Mouse (Mus musculus) intestine, postnatal 0 days (tissue): ENCODE results near the gene Iqcd. TPM values are rescaled to one million over a fixed set of nuclear protein-coding genes. Genes with fewer than 3 reads are reported as not detected.

Experiments
- ATAC-seq: fragments of 200-750 bp; cut with Nextera tagmentation; 2 replicates; pipeline ENCODE4 v1.8.0; 2017; ENCODE audit warnings: mild to moderate bottlenecking, moderate TSS enrichment, moderate library complexity
- H3K27ac ChIP-seq: fragments of 300-500 bp; sonication (generic); 2 replicates; pipeline ENCODE4 v1.5.1; 2014; ENCODE audit warnings: mild to moderate bottlenecking, low read depth, low read length, moderate library complexity
- H3K27me3 ChIP-seq: fragments of 300-500 bp; sonication (generic); replicated peaks from 2 replicates; pipeline ENCODE4 v1.6.1; 2014; ENCODE audit warnings: low read length, mixed read lengths; ENCODE audit not compliant: control insufficient read depth, insufficient read depth
- H3K36me3 ChIP-seq: fragments of 300-500 bp; sonication (generic); 2 replicates; pipeline ENCODE4 v1.6.1; 2014; ENCODE audit warnings: mild to moderate bottlenecking, moderate library complexity; ENCODE audit not compliant: control insufficient read depth, insufficient read depth
- H3K4me1 ChIP-seq: fragments of 300-500 bp; sonication (generic); replicated peaks from 2 replicates; pipeline ENCODE4 v1.6.1; 2014; ENCODE audit warnings: antibody characterized with exemption, low read length, mixed read lengths; ENCODE audit not compliant: control insufficient read depth, insufficient read depth
- H3K4me2 ChIP-seq: fragments of 300-500 bp; sonication (generic); replicated peaks from 2 replicates; pipeline ENCODE4 v1.6.1; 2014; ENCODE audit warnings: low read depth, mild to moderate bottlenecking, moderate library complexity
- H3K4me3 ChIP-seq: fragments of 300-500 bp; sonication (generic); 2 replicates; pipeline ENCODE4 v1.5.1; 2014; ENCODE audit warnings: low read depth, low read length
- H3K9ac ChIP-seq: fragments of 300-500 bp; sonication (generic); 2 replicates; pipeline ENCODE4 v1.6.1; 2014; ENCODE audit warnings: mild to moderate bottlenecking, low read depth, low read length
- H3K9me3 ChIP-seq: fragments of 300-500 bp; sonication (generic); 2 replicates; pipeline ENCODE4 v1.6.1; 2016; ENCODE audit warnings: mixed run types; ENCODE audit not compliant: control insufficient read depth
- CTCF ChIP-seq: sonication (generic); IDR thresholded peaks from 2 replicates; pipeline ENCODE4 v1.5.1; 2016; ENCODE audit warnings: low read depth, mild to moderate bottlenecking, control low read depth, antibody characterized with exemption, moderate library complexity
- WGBS: fragments of 180-500 bp; shearing (Covaris S2); extraction: QIAGEN DNeasy Blood & Tissue Kit; methylation state at CpG from one replicate; pipeline ENCODE4 v1.1.7; 2014; 5-methylcytosine and 5-hydroxymethylcytosine counted together
- polyA plus RNA-seq: library from polyadenylated mRNA; unstranded; fragments of >200 nt; fragmentation: Nextera tagmentation; extraction: Ambion mirVana; gene quantifications from 2 replicates; pipeline ENCODE4 v1.2.1, GENCODE M21; 2015

Iqcd gene
- polyA plus RNA-seq, 1 experiment from 2014 or later = 0.47 TPM

DNA sequence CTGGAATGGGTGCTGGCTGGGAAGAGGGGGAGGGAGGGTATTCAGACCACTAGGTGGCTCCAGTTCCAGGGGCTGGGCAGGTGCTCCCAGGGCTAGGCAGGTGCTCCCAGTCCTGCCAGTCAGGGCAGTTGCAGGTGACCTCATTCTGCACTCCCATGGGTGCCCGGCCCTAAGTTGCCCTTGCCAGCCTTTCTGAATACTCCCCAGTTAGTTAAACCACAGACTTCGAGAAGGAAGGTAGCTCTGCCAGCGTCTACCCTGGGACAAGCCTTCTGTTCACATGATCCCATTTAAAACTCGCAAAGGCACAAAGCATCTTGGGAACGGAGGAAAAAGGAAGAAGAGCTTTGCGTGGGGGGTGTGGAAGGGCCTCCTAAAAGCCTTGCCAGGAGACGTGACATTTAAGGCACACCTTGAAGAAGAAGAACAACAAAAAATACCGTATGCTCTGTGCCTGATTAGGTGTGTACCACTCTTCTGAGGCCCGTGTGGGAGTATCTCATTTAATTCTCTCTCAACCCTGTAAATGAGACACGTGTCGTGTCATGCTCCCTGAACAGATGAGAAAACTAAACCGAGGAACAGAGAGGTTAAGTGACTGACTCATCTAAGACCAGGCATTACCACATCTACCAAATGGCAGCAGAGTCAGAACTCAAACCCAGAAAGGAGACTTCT, 59.1 kb downstream of the Iqcd start:
- Histone ChIP-seq H3K27me3 (peaks cover 20% of the 10 kb centered on the region), H3K9me3 (no peaks in the 10 kb centered on the region), H3K27ac (no peak overlapping the region), H3K4me3 (peak overlapping the region; percentile 33; the same call in 1 of the 2 replicates), H3K36me3 (no peaks in the 10 kb centered on the region), H3K9ac (no peak overlapping the region), H3K4me2 (peak overlapping the region; percentile 68; the same call in 1 of the 2 replicates), H3K4me1 (0 out of 2 replicates have a peak, but pooled peaks cover 2% of the 10 kb centered on the region)
- no peak for ATAC-seq
- peak; percentile 25; the same call in 1 of the 2 replicates for TF ChIP-seq CTCF
- WGBS = 33% methylated on average over 12 of the region's 12 CpGs

DNA sequence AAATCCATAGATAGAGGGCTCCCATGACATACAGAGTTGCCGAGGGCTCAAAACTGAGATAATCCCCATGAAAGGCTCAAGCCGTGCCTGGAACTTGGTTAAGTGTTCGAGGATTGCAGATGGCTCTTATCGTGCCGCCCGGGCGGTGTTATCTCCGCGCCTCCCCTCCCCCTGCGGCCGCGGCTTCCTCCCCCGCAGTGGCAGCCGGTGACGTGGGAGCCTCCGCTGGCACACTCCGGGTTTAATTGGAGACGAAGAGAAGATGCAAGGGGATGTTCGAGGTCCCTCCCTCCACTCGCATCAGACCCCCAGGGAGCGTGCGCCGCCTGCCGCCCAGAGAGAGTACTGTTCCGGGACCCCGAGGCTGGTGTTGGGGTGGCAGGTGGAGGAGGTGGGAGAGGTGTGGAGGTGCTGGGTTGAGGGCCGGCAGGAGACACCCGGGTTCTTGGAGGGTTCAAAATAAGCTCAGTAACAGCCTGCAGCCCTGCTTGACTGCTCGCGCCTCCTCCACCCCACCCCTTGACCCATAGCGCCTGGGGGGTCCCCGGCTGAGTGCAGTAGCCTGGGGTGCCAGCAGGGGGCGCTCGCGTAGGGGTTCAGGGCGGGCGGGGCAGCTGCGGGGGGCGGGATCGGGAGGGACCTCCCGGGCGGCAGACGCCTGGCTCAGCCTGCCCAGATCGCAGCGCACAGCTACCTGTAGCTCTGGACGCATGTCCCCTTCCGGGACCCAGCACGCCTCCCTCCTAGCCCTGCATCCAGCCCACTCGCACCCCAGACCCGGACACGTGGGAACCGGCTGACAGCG, 60.0 kb downstream of the Iqcd start, which contains the start of gene Rasal1:
Gene Rasal1, plus strand, starts transcription at position 244 of the 805 bp plus-strand sequence.
- Histone ChIP-seq H3K4me2 (peak within 1 kb of the TSS; percentile 68), H3K4me3 (peak within 1 kb of the TSS; percentile 33), H3K27ac (no peak within 1 kb of the TSS), H3K9me3 (no peaks in the 10 kb centered on the region), H3K36me3 (no peaks in the 10 kb centered on the region), H3K9ac (no peak within 1 kb of the TSS; the same call in 1 of the 2 replicates), H3K27me3 (peaks cover 16% of the 10 kb centered on the region), H3K4me1 (0 out of 2 replicates have a peak, but pooled peaks cover 2% of the 10 kb centered on the region)
- peak; percentile 61 for TF ChIP-seq CTCF
- ATAC-seq = peak; percentile 57
- 1% methylated on average over 52 of the region's 53 CpGs for WGBS

DNA sequence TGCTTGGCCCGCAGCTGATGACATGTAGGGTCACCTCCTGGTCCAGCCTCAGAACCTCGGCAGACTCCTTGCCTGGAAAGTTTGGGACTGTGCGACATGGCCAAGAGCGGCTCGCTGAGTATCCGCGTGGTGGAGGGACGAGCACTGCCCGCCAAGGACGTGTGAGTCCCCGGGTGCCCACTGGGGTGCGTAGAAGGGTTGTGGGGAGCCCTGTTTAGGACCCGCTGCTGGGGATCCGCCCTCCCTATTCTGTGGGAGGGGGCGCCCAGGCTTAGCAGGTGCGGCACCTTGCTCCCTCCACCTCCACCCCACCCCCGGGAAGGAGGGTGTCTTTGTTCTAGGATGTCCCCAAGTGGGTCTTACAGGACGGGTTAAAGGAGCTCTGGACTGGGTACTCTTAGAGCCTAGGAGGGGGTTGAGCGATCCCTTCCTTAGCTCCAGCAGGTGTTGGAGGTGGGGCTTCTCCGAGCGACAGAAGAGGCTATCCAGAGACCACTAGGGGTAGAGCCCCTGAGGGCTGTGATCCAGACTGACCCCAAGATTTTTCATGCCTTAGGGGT, 60.6 kb downstream of the Iqcd start:
- peak; percentile 12; the same call in 1 of the 2 replicates for ATAC-seq
- TF ChIP-seq CTCF = 0 out of 2 replicates have a peak, but pooled peaks have one; percentile 20
- H3K27ac ChIP-seq = no peak overlapping the region
- H3K36me3 ChIP-seq = no peaks in the 10 kb centered on the region
- 0 out of 2 replicates have a peak, but pooled peaks cover 2% of the 10 kb centered on the region for H3K4me1 ChIP-seq
- H3K4me2 ChIP-seq = peak overlapping the region; percentile 68
- WGBS = 2% methylated on average over 21 of the region's 21 CpGs
- H3K9me3 ChIP-seq = no peaks in the 10 kb centered on the region
- H3K9ac ChIP-seq = no peak overlapping the region; the same call in 1 of the 2 replicates
- peak overlapping the region; percentile 33 for H3K4me3 ChIP-seq
- H3K27me3 ChIP-seq = peaks cover 16% of the 10 kb centered on the region

DNA sequence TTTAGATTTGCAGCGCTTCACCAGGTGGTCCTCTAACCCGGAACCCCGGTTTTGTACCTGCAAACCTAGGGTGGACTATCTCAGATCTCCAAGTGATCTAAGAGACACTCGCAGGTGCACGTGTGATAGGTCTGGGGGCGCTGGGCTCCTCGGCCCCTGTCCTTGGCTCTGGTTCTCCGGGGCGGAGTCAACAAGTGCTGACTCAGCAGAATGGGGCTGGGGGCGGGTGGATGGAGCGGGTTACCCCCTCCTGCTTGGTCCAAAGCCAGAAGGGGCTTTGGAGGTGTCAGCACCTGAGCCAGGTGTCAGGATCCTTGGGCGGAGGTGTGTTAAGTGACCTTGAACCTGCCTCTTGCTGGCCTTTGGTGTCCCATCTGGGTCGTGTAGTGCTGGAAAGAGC, 61.1 kb downstream of the Iqcd start:
- no peak for TF ChIP-seq CTCF
- H3K4me2 ChIP-seq = peak overlapping the region; percentile 68
- no peak for ATAC-seq
- WGBS = 28% methylated on average over 13 of the region's 13 CpGs
- H3K27ac ChIP-seq = no peak overlapping the region
- H3K9me3 ChIP-seq = no peaks in the 10 kb centered on the region
- 0 out of 2 replicates have a peak, but pooled peaks cover 2% of the 10 kb centered on the region for H3K4me1 ChIP-seq
- H3K4me3 ChIP-seq = peak overlapping the region; percentile 33
- no peak overlapping the region for H3K9ac ChIP-seq
- H3K27me3 ChIP-seq = peaks cover 16% of the 10 kb centered on the region
- H3K36me3 ChIP-seq = no peaks in the 10 kb centered on the region

DNA sequence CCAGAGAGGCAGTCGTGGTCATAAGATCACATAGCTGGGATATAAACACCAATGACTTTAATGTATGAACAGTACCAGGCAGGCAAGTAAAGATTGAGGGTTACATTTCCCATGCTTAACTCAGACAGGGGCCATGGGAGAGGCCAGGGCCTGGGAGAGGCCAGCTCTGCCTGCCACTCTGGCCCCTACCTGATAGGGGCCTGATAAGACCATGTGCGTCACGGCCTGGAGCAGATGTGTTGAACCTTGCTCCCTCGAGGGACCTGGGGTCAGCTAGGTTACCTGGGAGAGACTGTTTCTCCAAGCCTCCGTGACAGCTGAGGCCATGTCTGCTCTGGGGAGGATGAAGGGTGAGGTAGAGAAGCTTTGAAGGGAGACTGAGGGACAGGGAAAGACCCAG, 62.4 kb downstream of the Iqcd start:
- Histone ChIP-seq H3K4me2 (peak overlapping the region; percentile 45), H3K27ac (no peak overlapping the region), H3K36me3 (no peaks in the 10 kb centered on the region), H3K4me1 (0 out of 2 replicates have a peak, but pooled peaks cover 2% of the 10 kb centered on the region), H3K27me3 (peaks cover 16% of the 10 kb centered on the region), H3K4me3 (no peak overlapping the region), H3K9me3 (no peaks in the 10 kb centered on the region), H3K9ac (no peak overlapping the region)
- ATAC-seq = peak; percentile 39; the same call in 1 of the 2 replicates
- TF ChIP-seq CTCF = no peak
- 33% methylated on average over 5 of the region's 5 CpGs for WGBS
